Mouse (Mus musculus) intestine, embryonic 16.5 days (tissue): ENCODE measurements around the gene Hsd3b5. TPM values are rescaled to one million over a fixed set of nuclear protein-coding genes. Genes with fewer than 3 reads are reported as not detected.
"Not testable (repeated sequence)": the region's sequence is repeated elsewhere in the genome, so short reads cannot be mapped to it uniquely, and the experiment has no call there.

Experiments used
- ATAC-seq: fragments of 200-750 bp; cut with Nextera tagmentation; 2 replicates; pipeline ENCODE4 v1.8.0; 2017; ENCODE audit warnings: moderate TSS enrichment, moderate library complexity
- H3K27ac ChIP-seq: fragments of 300-500 bp; sonication (generic); 2 replicates; pipeline ENCODE4 v1.5.1; 2014; ENCODE audit warnings: mild to moderate bottlenecking, low read length
- H3K27me3 ChIP-seq: fragments of 300-500 bp; sonication (generic); replicated peaks from 2 replicates; pipeline ENCODE4 v1.6.1; 2014; ENCODE audit warnings: low read length, control low read depth, mixed read lengths; ENCODE audit not compliant: control insufficient read depth, insufficient read depth
- H3K36me3 ChIP-seq: fragments of 300-500 bp; sonication (generic); 2 replicates; pipeline ENCODE4 v1.6.1; 2014; ENCODE audit warnings: low read length, control low read depth; ENCODE audit not compliant: control insufficient read depth, insufficient read depth
- H3K4me1 ChIP-seq: fragments of 300-500 bp; sonication (generic); 2 replicates; pipeline ENCODE4 v1.6.1; 2014; ENCODE audit warnings: low read length, control low read depth, mixed read lengths; ENCODE audit not compliant: control insufficient read depth, insufficient read depth
- H3K4me2 ChIP-seq: fragments of 300-500 bp; sonication (generic); 2 replicates; pipeline ENCODE4 v1.6.1; 2014; ENCODE audit warnings: low read depth, low read length, control low read depth
- H3K4me3 ChIP-seq: fragments of 300-500 bp; sonication (generic); 2 replicates; pipeline ENCODE4 v1.5.1; 2014; ENCODE audit warnings: mild to moderate bottlenecking, low read length
- H3K9ac ChIP-seq: fragments of 300-500 bp; sonication (generic); 2 replicates; pipeline ENCODE4 v1.6.1; 2014; ENCODE audit warnings: low read depth, low read length
- H3K9me3 ChIP-seq: fragments of 300-500 bp; sonication (generic); 2 replicates; pipeline ENCODE4 v1.6.1; 2016; ENCODE audit warnings: low read length, control low read depth; ENCODE audit not compliant: control insufficient read depth
- WGBS: fragments of 180-500 bp; shearing (Covaris S2); extraction: QIAGEN DNeasy Blood & Tissue Kit; methylation state at CpG from one replicate; pipeline ENCODE4 v1.1.7; 2014; 5-methylcytosine and 5-hydroxymethylcytosine counted together
- polyA plus RNA-seq: library from polyadenylated mRNA; unstranded; fragments of >200 nt; fragmentation: Nextera tagmentation; extraction: Ambion mirVana; gene quantifications from 2 replicates; pipeline ENCODE4 v1.2.1, GENCODE M21; 2015

Gene Hsd3b5
- not detected in 2 replicates for polyA plus RNA-seq

GRCm38 (mm10) chr3:98630152-98630551 is at the start of gene Hsd3b5:
Gene Hsd3b5, minus strand, starts transcription at chr3:98630252.
- no peak within 1 kb of the TSS for H3K4me2 ChIP-seq
- H3K4me1 ChIP-seq, result no peaks in the 10 kb centered on the region
- H3K27ac ChIP-seq, result no peak within 1 kb of the TSS
- H3K4me3 ChIP-seq, result no peak within 1 kb of the TSS
- no peak for ATAC-seq
- no peak within 1 kb of the TSS for H3K9ac ChIP-seq
- no peaks in the 10 kb centered on the region for H3K36me3 ChIP-seq
- H3K27me3 ChIP-seq, result no peaks in the 10 kb centered on the region
- no peaks in the 10 kb centered on the region for H3K9me3 ChIP-seq

- Histone ChIP-seq H3K4me2 (no peak overlapping the region), H3K27ac (no peak overlapping the region), H3K9me3 (no peaks in the 10 kb centered on the region), H3K36me3 (no peaks in the 10 kb centered on the region), H3K9ac (no peak overlapping the region), H3K4me1 (no peaks in the 10 kb centered on the region; the same call in 1 of the 2 replicates), H3K4me3 (no peak overlapping the region), H3K27me3 (no peaks in the 10 kb centered on the region)
- 50% methylated on average over 1 of the region's 1 CpGs for WGBS
- peak; percentile 63 for ATAC-seq
Observed at GRCm38 (mm10) chr3:98635145-98635544, 5.1 kb upstream of the Hsd3b5 start.

GRCm38 (mm10) chr3:98629633-98630032 is 419 bp downstream of the Hsd3b5 start:
- 80% methylated on average over 3 of the region's 3 CpGs for WGBS
- H3K9ac ChIP-seq, result no peak overlapping the region
- no peaks in the 10 kb centered on the region for H3K9me3 ChIP-seq
- no peaks in the 10 kb centered on the region for H3K27me3 ChIP-seq
- H3K4me3 ChIP-seq, result no peak overlapping the region
- no peak for ATAC-seq
- no peak overlapping the region for H3K27ac ChIP-seq
- no peak overlapping the region for H3K4me2 ChIP-seq
- no peaks in the 10 kb centered on the region for H3K36me3 ChIP-seq
- no peaks in the 10 kb centered on the region for H3K4me1 ChIP-seq

- H3K36me3 ChIP-seq, H3K4me2 ChIP-seq, H3K27ac ChIP-seq, H3K4me1 ChIP-seq, H3K9ac ChIP-seq, H3K27me3 ChIP-seq, ATAC-seq, H3K4me3 ChIP-seq, H3K9me3 ChIP-seq: not testable (repeated sequence)
- 65% methylated on average over 1 of the region's 1 CpGs for WGBS
Observed at GRCm38 (mm10) chr3:98616786-98617185, 13.3 kb downstream of the Hsd3b5 start.

- not testable (repeated sequence) for H3K9ac ChIP-seq, H3K9me3 ChIP-seq, H3K4me3 ChIP-seq, H3K27ac ChIP-seq, H3K4me1 ChIP-seq, H3K36me3 ChIP-seq, H3K4me2 ChIP-seq, H3K27me3 ChIP-seq
- 0 out of 2 replicates have a peak, but pooled peaks have one; percentile 21 for ATAC-seq
- WGBS, result 29% methylated on average over 2 of the region's 2 CpGs
Observed at GRCm38 (mm10) chr3:98616244-98616643, 13.8 kb downstream of the Hsd3b5 start.

GRCm38 (mm10) chr3:98614406-98614927 is 15.6 kb downstream of the Hsd3b5 start:
- not testable (repeated sequence) for H3K27me3 ChIP-seq, H3K4me3 ChIP-seq, ATAC-seq, H3K27ac ChIP-seq, H3K9ac ChIP-seq, H3K36me3 ChIP-seq, H3K4me2 ChIP-seq, H3K4me1 ChIP-seq, H3K9me3 ChIP-seq
- WGBS, result 63% methylated on average over 2 of the region's 2 CpGs

GRCm38 (mm10) chr3:98613963-98614362 is 16.1 kb downstream of the Hsd3b5 start:
- Histone ChIP-seq H3K36me3 (no peaks in the 10 kb centered on the region), H3K4me1 (no peaks in the 10 kb centered on the region), H3K9ac (no peak overlapping the region), H3K4me3 (no peak overlapping the region), H3K27me3 (no peaks in the 10 kb centered on the region), H3K27ac (no peak overlapping the region), H3K9me3 (no peaks in the 10 kb centered on the region), H3K4me2 (no peak overlapping the region)
- no peak for ATAC-seq

GRCm38 (mm10) chr3:98613540-98613939 is 16.5 kb downstream of the Hsd3b5 start:
- H3K4me3 ChIP-seq, H3K9me3 ChIP-seq, H3K9ac ChIP-seq, H3K27me3 ChIP-seq, H3K27ac ChIP-seq, ATAC-seq, H3K4me1 ChIP-seq, H3K4me2 ChIP-seq, H3K36me3 ChIP-seq: not testable (repeated sequence)

- H3K9me3 ChIP-seq, result no peaks in the 10 kb centered on the region
- ATAC-seq, result no peak
- no peak within 1 kb of the TSS for H3K4me2 ChIP-seq
- no peaks in the 10 kb centered on the region for H3K4me1 ChIP-seq
- no peak within 1 kb of the TSS for H3K27ac ChIP-seq
- H3K36me3 ChIP-seq, result no peaks in the 10 kb centered on the region
- H3K4me3 ChIP-seq, result no peak within 1 kb of the TSS
- H3K9ac ChIP-seq, result no peak within 1 kb of the TSS
- H3K27me3 ChIP-seq, result no peaks in the 10 kb centered on the region
Observed at GRCm38 (mm10) chr3:98588707-98589106, 41.3 kb downstream of the Hsd3b5 start, which contains the start of gene Gm10681. Gene Gm10681, minus strand, starts transcription at chr3:98588807.

GRCm38 (mm10) chr3:98587721-98588120 is 42.3 kb downstream of the Hsd3b5 start:
- H3K9me3 ChIP-seq, result no peaks in the 10 kb centered on the region

More at GRCm38 (mm10) chr3:98587721-98588120, 42.3 kb downstream of the Hsd3b5 start:
- WGBS, result 73% methylated on average over 2 of the region's 2 CpGs
- no peak overlapping the region for H3K4me3 ChIP-seq
- H3K36me3 ChIP-seq, result no peaks in the 10 kb centered on the region
- no peak for ATAC-seq
- H3K27ac ChIP-seq, result no peak overlapping the region
- no peaks in the 10 kb centered on the region for H3K4me1 ChIP-seq
- no peak overlapping the region for H3K4me2 ChIP-seq
- H3K27me3 ChIP-seq, result no peaks in the 10 kb centered on the region
- H3K9ac ChIP-seq, result no peak overlapping the region
